Mouse (Mus musculus) lung, postnatal 25 days (tissue): ENCODE measurements around the gene Cux1.
A peak's percentile ranks its signal among the peaks of the same experiment; 100 is the strongest.

Experiments used
- DNase-seq: peaks from one replicate; pipeline ENCODE4 v3.0.0; 2022; ENCODE audit warnings: low spot score

Cux1 gene

DNA sequence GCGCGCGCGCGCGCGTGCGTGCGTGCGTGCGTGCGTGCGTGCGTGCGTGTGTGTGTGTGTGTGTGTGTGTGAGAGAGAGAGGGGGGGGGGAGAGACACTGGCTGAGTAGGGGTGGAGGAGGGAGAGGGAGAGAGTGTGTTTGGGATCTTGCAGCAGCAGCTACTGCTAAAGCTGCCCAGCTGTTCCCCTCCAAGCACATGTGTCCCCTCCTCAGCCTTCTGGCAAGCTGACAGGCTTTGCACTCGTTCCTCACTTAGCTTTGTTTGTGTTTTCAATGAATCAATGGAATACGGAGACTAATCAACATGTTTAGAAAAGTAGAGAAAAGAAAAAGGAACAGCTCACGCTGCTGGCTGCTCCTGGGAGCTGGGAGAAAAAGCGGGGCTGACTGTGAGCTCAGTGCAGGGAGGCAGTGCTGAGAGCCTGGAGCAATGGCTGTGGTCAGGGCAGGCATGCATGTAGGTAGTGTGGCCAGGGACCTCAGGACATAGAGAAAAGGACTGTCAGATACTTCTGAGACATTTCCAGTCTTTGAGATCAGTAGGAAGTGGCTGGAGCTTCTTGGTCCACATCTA, 263.8 kb downstream of the Cux1 start:
- no peak for DNase-seq

DNA sequence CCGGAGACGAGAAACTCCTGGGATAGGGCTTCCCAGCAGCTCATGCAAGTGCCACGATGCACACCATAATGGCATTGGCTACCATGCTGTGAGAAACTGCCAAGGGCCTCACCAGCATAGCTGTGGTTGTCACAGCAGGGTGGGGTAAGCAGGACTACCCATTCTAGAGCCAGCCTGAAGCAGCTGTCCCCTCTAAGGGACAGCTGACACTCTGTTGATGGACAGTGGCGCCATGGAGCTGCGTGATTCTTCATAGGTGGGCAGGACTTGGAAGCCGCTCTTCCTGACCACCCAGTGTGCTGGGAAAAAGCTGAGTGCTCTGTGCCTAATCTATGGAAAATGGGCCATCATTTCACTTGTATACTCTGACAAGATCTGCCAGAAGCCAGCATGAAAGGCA, 266.4 kb downstream of the Cux1 start:
- DNase-seq: no peak

DNA sequence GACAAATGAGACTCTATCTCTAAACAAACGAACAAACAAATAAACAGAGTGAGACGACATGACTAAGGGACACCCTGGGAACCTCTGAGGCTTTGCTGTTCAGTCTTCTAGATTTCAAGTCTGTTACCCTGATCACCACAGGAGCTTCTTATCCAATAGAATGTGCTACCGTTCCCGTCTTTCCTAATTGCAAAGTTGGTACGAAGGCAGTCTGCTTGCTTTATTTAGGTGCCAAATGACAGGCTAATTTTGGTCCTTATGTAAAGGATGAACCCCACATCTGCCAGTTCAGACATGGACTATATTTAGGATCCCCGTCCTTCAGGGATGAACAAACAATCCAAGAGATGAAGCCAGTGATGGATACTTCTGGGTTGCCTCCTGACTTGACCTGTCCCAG, 269.6 kb downstream of the Cux1 start:
- no peak for DNase-seq

- no peak for DNase-seq
Measured at GRCm38 (mm10) chr5:136296911-136297310, 270.4 kb downstream of the Cux1 start.

DNA sequence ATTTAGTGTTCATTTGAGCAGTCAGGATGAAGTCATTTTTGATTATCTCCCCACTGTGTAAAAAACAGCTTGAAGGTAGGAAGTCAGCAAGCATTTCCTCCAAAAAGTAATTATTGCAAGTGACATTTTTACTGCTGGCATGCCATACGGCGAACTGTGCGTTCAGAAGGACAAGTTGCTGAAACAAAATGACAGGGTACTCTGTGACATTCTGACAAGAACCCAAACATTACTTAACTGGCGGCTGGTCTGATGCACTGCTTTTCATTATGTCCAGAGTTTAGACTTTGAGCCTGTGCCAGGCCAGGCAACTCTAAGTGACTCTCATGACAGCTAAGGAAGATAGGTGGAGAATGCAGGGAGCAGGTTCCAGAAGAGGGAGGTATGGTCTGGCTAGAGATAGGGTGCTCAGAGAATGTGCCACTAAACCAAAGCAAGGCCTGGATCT, 274.3 kb downstream of the Cux1 start:
- no peak for DNase-seq

- DNase-seq: no peak
Measured at GRCm38 (mm10) chr5:136292361-136292760, 274.9 kb downstream of the Cux1 start.

- no peak for DNase-seq
Measured at GRCm38 (mm10) chr5:136291562-136291961, 275.7 kb downstream of the Cux1 start.

DNA sequence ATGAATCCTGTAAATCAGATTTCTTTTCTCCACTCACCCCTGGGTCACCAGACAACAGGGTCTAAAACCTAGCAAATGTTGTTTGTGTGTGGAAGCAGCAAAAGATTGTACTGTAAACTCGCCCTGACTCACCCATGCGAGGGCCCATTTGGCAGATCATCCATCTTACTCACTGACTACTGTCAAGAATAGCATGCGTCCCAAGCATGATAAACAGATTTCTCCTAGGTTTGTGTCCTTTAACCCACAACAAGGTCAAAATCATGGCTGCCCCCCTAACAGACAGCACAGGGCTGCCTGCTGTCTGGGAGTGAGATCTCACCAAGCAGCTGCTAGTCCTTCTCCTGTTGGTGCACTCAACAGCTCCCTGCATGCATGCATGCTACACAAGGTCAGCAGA, 277.5 kb downstream of the Cux1 start:
- DNase-seq: no peak

DNA sequence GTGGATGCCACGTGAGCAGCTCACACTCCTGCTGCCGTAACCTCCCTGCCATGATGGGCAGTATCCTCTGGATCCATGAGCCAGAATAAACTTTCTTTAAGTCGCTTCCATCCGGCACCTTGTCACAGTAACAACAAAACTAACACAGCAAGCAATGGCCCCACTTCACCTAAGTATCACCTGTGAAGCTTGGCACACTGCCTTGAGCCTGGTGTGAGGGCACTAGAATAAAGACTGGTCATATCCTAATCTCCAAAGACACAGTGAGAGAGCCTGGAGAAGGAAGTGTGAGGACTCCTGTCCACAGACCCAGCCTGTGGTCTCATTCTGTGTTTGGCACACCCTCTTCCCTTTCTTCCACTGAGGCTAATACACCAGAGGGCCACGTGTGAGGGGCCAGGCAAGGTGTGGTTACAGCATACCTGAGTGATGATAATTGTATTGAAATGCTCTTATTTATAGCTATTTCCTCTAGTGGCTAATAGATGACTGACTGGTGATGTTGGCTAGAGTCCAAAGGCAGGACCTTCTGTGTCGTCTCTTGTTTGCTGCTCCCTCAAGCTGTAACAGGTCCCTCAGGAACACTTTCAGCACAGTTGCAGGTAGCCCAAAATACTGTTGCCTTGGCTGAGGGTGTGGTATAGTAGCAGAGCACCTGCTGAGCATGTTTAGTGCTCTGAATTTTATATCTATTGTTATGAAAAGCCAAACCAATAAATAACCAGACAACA, 278.8 kb downstream of the Cux1 start:
- DNase-seq: peak; percentile 23

- no peak for DNase-seq
Measured at GRCm38 (mm10) chr5:136286566-136286965, 280.7 kb downstream of the Cux1 start.

- DNase-seq: no peak
Measured at GRCm38 (mm10) chr5:136285106-136285505, 282.2 kb downstream of the Cux1 start.

DNA sequence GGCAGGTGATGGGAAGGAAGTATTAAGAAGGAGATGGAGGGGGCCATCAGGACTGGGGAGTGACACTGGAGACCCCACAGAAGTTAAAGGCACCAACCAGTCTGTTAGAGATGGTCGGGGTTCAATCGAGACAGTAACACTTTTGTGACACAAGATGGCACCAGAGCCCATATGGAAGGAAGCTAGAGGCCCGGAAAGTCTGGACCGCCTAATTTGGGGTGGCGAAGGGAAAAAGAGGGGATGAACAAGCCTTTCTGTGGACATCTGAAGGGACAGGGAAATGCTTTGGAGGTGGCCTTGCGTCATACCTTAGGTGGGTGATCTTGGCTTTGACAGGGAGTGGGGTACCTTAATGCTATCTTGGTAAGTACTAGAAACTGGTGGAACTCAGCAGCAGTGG, 285.9 kb downstream of the Cux1 start:
- DNase-seq: no peak

DNA sequence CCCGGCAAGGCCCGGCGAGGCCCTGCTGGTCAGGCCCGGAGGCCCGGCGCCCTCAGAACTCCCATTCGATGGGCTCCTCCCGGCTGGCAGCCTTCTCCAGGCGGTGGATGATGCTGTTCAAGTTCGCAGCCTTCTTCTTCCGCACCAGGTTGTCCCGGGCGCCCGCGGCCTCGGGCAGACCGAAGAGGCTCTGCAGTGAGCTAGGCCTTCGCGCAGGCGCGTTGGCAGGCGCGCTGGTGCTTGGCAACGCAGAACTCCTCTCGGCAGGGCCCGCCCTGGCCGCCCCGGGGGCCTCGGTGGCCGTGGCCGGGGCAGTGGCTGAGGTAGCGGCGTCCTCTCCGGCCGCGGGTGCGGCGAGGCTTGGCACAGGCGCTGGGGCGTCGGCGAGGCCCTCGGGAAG, 292.6 kb downstream of the Cux1 start:
- DNase-seq: no peak

- DNase-seq: no peak
Measured at GRCm38 (mm10) chr5:136269937-136270336, 297.4 kb downstream of the Cux1 start.

- no peak for DNase-seq
Measured at GRCm38 (mm10) chr5:136266077-136266476, 301.2 kb downstream of the Cux1 start.

GRCm38 (mm10) chr5:136263342-136263741, 303.9 kb downstream of the Cux1 start:
- DNase-seq: no peak

- DNase-seq: peak; percentile 56
Measured at GRCm38 (mm10) chr5:136258919-136259318, 308.4 kb downstream of the Cux1 start.

GRCm38 (mm10) chr5:136252899-136253298, 314.4 kb downstream of the Cux1 start:
- DNase-seq: peak; percentile 80

GRCm38 (mm10) chr5:136251004-136251403, 316.3 kb downstream of the Cux1 start:
- DNase-seq: peak; percentile 35

DNA sequence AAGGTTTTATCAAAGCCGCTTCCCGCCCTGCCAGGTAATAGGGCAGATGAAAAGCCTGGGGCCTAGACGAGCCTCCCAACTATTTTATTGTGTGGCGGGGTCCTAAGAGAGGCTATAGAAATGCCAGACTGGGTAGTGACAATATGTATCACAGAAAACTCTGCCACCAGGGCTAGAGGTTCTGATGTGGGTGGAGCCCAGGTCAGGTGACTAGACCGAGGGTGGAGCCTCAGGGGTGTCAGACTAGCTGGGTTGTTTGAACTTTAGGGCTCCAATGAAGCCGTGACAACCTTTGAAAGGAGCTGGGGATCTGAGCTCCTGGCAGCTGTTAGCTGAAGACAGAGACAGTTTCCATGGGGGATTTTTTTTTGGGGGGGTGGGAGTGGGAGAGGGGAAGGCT, 318.8 kb downstream of the Cux1 start:
- no peak for DNase-seq

DNA sequence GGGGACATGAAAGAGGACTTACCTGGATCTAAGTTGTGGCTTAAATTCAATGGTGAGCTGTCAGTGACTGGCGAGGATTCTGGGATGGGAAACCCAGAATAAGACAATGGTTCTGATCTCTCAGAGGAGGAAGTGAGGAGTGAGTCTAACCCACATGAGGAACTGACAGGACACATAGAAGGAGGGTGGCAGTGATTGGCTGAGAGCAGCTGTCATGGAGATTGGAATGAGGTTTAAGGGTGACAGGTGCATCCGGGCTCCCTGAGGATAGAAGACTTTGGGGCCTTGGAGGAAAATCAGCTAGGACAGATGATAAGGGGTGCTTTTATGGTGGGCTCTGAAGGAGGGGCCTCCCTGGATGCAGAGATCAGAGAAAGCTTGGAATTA, 320.8 kb downstream of the Cux1 start, which contains the start of gene Sh2b2:
Gene Sh2b2 (minus strand): TSS at position 105 of the 387 bp plus-strand sequence.
- no peak for DNase-seq

DNA sequence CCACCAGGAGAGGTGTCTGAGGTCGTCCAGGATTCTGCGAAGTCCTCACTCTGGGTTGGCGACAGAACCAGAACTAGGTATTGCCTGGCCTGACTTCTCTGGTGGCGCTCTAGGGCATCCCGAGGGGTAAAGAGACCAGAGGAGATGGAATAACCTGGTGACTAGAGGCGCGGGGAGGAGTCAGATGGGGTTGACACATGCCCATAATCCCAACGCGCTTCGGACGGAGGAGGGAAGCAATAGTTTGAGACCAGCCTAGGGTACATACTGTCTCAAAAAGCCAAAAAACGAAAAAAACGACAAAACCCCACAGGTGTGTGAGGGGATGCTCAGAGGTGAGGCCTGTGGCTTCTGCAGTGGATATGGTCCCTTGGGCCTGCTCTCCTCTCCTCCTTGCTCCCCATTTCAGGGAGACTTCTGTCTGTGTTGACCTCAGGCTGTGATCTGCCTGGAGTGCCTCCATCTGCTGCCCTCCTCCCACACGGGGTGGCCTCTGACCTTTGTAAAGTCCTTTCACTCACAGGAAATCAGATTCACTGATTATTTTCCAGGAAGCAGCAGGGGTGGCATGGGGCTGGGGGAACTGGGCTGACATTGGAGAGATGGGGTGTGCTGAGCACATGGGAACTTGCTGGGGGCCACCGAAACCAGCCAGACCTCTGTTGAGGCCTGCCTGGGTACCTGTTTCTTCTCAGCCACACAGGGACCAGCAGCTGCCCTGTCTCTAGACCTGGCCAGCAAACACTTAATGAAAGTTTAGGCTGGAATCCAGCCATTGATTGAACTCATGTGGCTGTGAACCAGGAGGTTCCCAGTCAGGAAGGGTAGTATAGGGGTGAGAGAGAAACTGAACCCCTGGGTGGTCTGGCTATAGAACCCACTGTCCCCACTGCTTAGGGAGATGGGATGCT, 321.5 kb downstream of the Cux1 start:
- no peak for DNase-seq
